Mouse (Mus musculus): Measurements from ENCODE around the gene Diaph2.
"Not testable (repeated sequence)": the region's sequence is repeated elsewhere in the genome, so short reads cannot be mapped to it uniquely, and the experiment has no call there.

Diaph2 gene

GRCm38 (mm10) chrX:129831903-129832302 is 82.4 kb downstream of the Diaph2 start:
- DNase-seq (ENCODE audit: low spot score) = no peak

GRCm38 (mm10) chrX:129833887-129834286 is 84.3 kb downstream of the Diaph2 start:
- DNase-seq (ENCODE audit: low spot score) = no peak

- DNase-seq (ENCODE audit: low spot score) = no peak
Measured at GRCm38 (mm10) chrX:129884465-129884864, 134.9 kb downstream of the Diaph2 start.

- DNase-seq (ENCODE audit: low spot score) = no peak
Measured at GRCm38 (mm10) chrX:129925806-129926205, 176.3 kb downstream of the Diaph2 start.

GRCm38 (mm10) chrX:129974816-129975215 is 225.3 kb downstream of the Diaph2 start:
- no peak for DNase-seq (ENCODE audit: low spot score)

- DNase-seq (ENCODE audit: low spot score) = no peak
Measured at GRCm38 (mm10) chrX:130008210-130008609, 258.7 kb downstream of the Diaph2 start.

GRCm38 (mm10) chrX:130019735-130020134 is 270.2 kb downstream of the Diaph2 start:
- DNase-seq (ENCODE audit: low spot score) = no peak

GRCm38 (mm10) chrX:130044525-130044924 is 295.0 kb downstream of the Diaph2 start:
- no peak for DNase-seq (ENCODE audit: low spot score)

- no peak for DNase-seq (ENCODE audit: low spot score)
Measured at GRCm38 (mm10) chrX:130149216-130149615, 399.7 kb downstream of the Diaph2 start.

GRCm38 (mm10) chrX:130152164-130152563 is 402.6 kb downstream of the Diaph2 start:
- DNase-seq (ENCODE audit: low spot score) = no peak

- DNase-seq (ENCODE audit: low spot score) = no peak
Measured at GRCm38 (mm10) chrX:130173126-130173525, 423.6 kb downstream of the Diaph2 start.

GRCm38 (mm10) chrX:130187891-130188290 is 438.3 kb downstream of the Diaph2 start:
- no peak for DNase-seq (ENCODE audit: low spot score)

GRCm38 (mm10) chrX:130188449-130188848 is 438.9 kb downstream of the Diaph2 start:
- no peak for DNase-seq (ENCODE audit: low spot score)

GRCm38 (mm10) chrX:130189250-130189649 is 439.7 kb downstream of the Diaph2 start:
- no peak for DNase-seq (ENCODE audit: low spot score)

GRCm38 (mm10) chrX:130197412-130197811 is 447.9 kb downstream of the Diaph2 start:
- DNase-seq (ENCODE audit: low spot score) = not testable (repeated sequence)

- DNase-seq (ENCODE audit: low spot score) = no peak
Measured at GRCm38 (mm10) chrX:130205243-130205642, 455.7 kb downstream of the Diaph2 start.

GRCm38 (mm10) chrX:130212227-130212626 is 462.7 kb downstream of the Diaph2 start:
- no peak for DNase-seq (ENCODE audit: low spot score)

- DNase-seq (ENCODE audit: low spot score) = no peak
Measured at GRCm38 (mm10) chrX:130212759-130213158, 463.2 kb downstream of the Diaph2 start.

GRCm38 (mm10) chrX:130230045-130230444 is 480.5 kb downstream of the Diaph2 start:
- DNase-seq (ENCODE audit: low spot score) = no peak

- DNase-seq (ENCODE audit: low spot score) = no peak
Measured at GRCm38 (mm10) chrX:130235167-130235566, 485.6 kb downstream of the Diaph2 start.

GRCm38 (mm10) chrX:130246652-130247051 is 497.1 kb downstream of the Diaph2 start:
- no peak for DNase-seq (ENCODE audit: low spot score)

GRCm38 (mm10) chrX:130253664-130254063 is 504.1 kb downstream of the Diaph2 start:
- no peak for DNase-seq (ENCODE audit: low spot score)

- no peak for DNase-seq (ENCODE audit: low spot score)
Measured at GRCm38 (mm10) chrX:130265707-130266106, 516.2 kb downstream of the Diaph2 start.

GRCm38 (mm10) chrX:130279144-130279543 is 529.6 kb downstream of the Diaph2 start:
- DNase-seq (ENCODE audit: low spot score) = no peak

- DNase-seq (ENCODE audit: low spot score) = no peak
Measured at GRCm38 (mm10) chrX:130281484-130281883, 531.9 kb downstream of the Diaph2 start.
